Mouse (Mus musculus) ovary, postnatal 14 days (tissue): ENCODE data around the gene Tigd2.
"Not testable (repeated sequence)": the region's sequence is repeated elsewhere in the genome, so short reads cannot be mapped to it uniquely, and the experiment has no call there.

Experiments
- DNase-seq: peaks from one replicate; pipeline ENCODE4 v3.0.0; 2022; ENCODE audit warnings: low spot score

Gene Tigd2

GRCm38 (mm10) chr6:59208685-59209298, at the start of gene Tigd2:
TSS of gene Tigd2 (plus strand) at chr6:59208870.
- DNase-seq, result peak; percentile 91

- DNase-seq, result no peak
Observed at GRCm38 (mm10) chr6:59161801-59162478, 46.7 kb upstream of the Tigd2 start.

GRCm38 (mm10) chr6:59162887-59163286, 45.8 kb upstream of the Tigd2 start:
- DNase-seq, result no peak

- no peak for DNase-seq
Observed at GRCm38 (mm10) chr6:59163407-59163806, 45.3 kb upstream of the Tigd2 start.

GRCm38 (mm10) chr6:59168939-59169338, 39.7 kb upstream of the Tigd2 start:
- DNase-seq, result no peak

- DNase-seq, result no peak
Observed at GRCm38 (mm10) chr6:59171230-59171629, 37.4 kb upstream of the Tigd2 start.

GRCm38 (mm10) chr6:59173940-59174339, 34.7 kb upstream of the Tigd2 start:
- DNase-seq, result no peak

- DNase-seq, result no peak
Observed at GRCm38 (mm10) chr6:59178051-59178450, 30.6 kb upstream of the Tigd2 start.

GRCm38 (mm10) chr6:59180376-59180996, 28.2 kb upstream of the Tigd2 start:
- DNase-seq, result peak; percentile 42

GRCm38 (mm10) chr6:59185010-59185699, 23.5 kb upstream of the Tigd2 start:
- no peak for DNase-seq

- no peak for DNase-seq
Observed at GRCm38 (mm10) chr6:59190006-59190405, 18.7 kb upstream of the Tigd2 start.

GRCm38 (mm10) chr6:59194518-59194917, 14.2 kb upstream of the Tigd2 start:
- not testable (repeated sequence) for DNase-seq

- DNase-seq, result no peak
Observed at GRCm38 (mm10) chr6:59195849-59196635, 12.6 kb upstream of the Tigd2 start.

GRCm38 (mm10) chr6:59196746-59197145, 11.9 kb upstream of the Tigd2 start:
- DNase-seq, result no peak

GRCm38 (mm10) chr6:59198356-59198755, 10.3 kb upstream of the Tigd2 start:
- DNase-seq, result no peak

GRCm38 (mm10) chr6:59199021-59199420, 9.6 kb upstream of the Tigd2 start:
- DNase-seq, result no peak

GRCm38 (mm10) chr6:59207561-59207960, 1.1 kb upstream of the Tigd2 start:
- DNase-seq, result no peak

GRCm38 (mm10) chr6:59209299-59209707, 633 bp downstream of the Tigd2 start:
- DNase-seq, result no peak

- no peak for DNase-seq
Observed at GRCm38 (mm10) chr6:59233191-59233590, 24.5 kb downstream of the Tigd2 start.

- no peak for DNase-seq
Observed at GRCm38 (mm10) chr6:59233651-59234050, 25.0 kb downstream of the Tigd2 start.

GRCm38 (mm10) chr6:59249675-59250074, 41.0 kb downstream of the Tigd2 start:
- no peak for DNase-seq

GRCm38 (mm10) chr6:59250536-59250935, 41.9 kb downstream of the Tigd2 start:
- DNase-seq, result no peak
